Mouse (Mus musculus) ES-E14 (cell line): ENCODE measurements around the gene Cdk11b. TPM values are rescaled to one million over a fixed set of nuclear protein-coding genes. Genes with fewer than 3 reads are reported as not detected.

Experiments
- DNase-seq: peaks from one replicate; pipeline ENCODE4 v3.0.0-alpha.2; 2013; ENCODE audit warnings: low read depth, low spot score
- H3K27ac ChIP-seq: 2 replicates; pipeline ENCODE4 v1.5.1; 2012; ENCODE audit warnings: low read depth, mild to moderate bottlenecking, low read length, moderate library complexity, mixed read lengths; ENCODE audit not compliant: poor library complexity, insufficient read depth, severe bottlenecking
- H3K36me3 ChIP-seq: 2 replicates; pipeline ENCODE4 v1.6.1; 2012; ENCODE audit warnings: mild to moderate bottlenecking, low read length, moderate library complexity, mixed read lengths; ENCODE audit not compliant: control insufficient read depth, poor library complexity, insufficient read depth, severe bottlenecking
- H3K4me1 ChIP-seq, 2 experiments: fragments of 150-350 bp in 1 of 2; sonication (generic) in 1 of 2; 2 replicates each; pipeline ENCODE4 v1.6.1; 2012; ENCODE audit warnings: low read length in 2 of 2, mild to moderate bottlenecking in 1 of 2, mixed read lengths in 1 of 2; ENCODE audit not compliant: control insufficient read depth in 2 of 2, insufficient read depth in 2 of 2, poor library complexity in 1 of 2
- H3K4me3 ChIP-seq, 2 experiments: fragments of 150-350 bp in 1 of 2; sonication (generic) in 1 of 2; 2 replicates each; pipeline ENCODE4 v1.5.1; 2012; ENCODE audit warnings: low read length in 2 of 2, low read depth in 1 of 2, mild to moderate bottlenecking in 1 of 2, mixed read lengths in 1 of 2; ENCODE audit not compliant: insufficient read depth in 1 of 2, poor library complexity in 1 of 2, severe bottlenecking in 1 of 2
- H3K9ac ChIP-seq: 2 replicates; pipeline ENCODE4 v1.6.1; 2012; ENCODE audit warnings: low read depth, mild to moderate bottlenecking, low read length, mixed read lengths; ENCODE audit not compliant: poor library complexity, insufficient read depth, severe bottlenecking
- H3K9me3 ChIP-seq: fragments of 150-350 bp; sonication (generic); 2 replicates; pipeline ENCODE4 v1.6.1; 2012; ENCODE audit warnings: low read depth, mild to moderate bottlenecking, low read length; ENCODE audit not compliant: control insufficient read depth, insufficient read depth
- CHD2 ChIP-seq: IDR thresholded peaks from 2 replicates; pipeline ENCODE4 v1.6.1; 2014; ENCODE audit warnings: mild to moderate bottlenecking, low read depth, low read length, inconsistent platforms
- HCFC1 ChIP-seq: IDR thresholded peaks from 2 replicates; pipeline ENCODE4 v1.6.1; 2012; ENCODE audit warnings: low read length, inconsistent platforms, borderline replicate concordance; ENCODE audit not compliant: insufficient read depth
- MAFK ChIP-seq: IDR thresholded peaks from 2 replicates; pipeline ENCODE4 v1.6.1; 2014; ENCODE audit warnings: mild to moderate bottlenecking, low read depth, low read length, inconsistent platforms; ENCODE audit not compliant: insufficient read depth
- ZC3H11A ChIP-seq: IDR thresholded peaks from 2 replicates; pipeline ENCODE4 v1.6.1; 2012; ENCODE audit warnings: low read depth, mild to moderate bottlenecking, inconsistent platforms, low read length, borderline replicate concordance
- ZNF384 ChIP-seq: IDR thresholded peaks from 2 replicates; pipeline ENCODE4 v1.6.1; 2012; ENCODE audit warnings: low read depth, low read length, inconsistent platforms
- in situ Hi-C, 2 experiments: fragments of 600-800 bp; cut with MboI; formaldehyde crosslinking; loops; one replicate each; pipeline ENCODE4 v1.15.1; 2025; ENCODE audit warnings: low sequenced_read_pairs in 2 of 2, inconsistent platforms in 1 of 2; ENCODE audit not compliant: unreplicated experiment in 2 of 2
- total RNA-seq: library from RNA; depleted of rRNA; stranded (reverse); fragments of 300-350 nt; gene quantifications from 2 replicates; pipeline ENCODE4 v1.2.3, GENCODE M21; 2012

Cdk11b gene
- total RNA-seq, 1 experiment = 50.1 TPM

DNA sequence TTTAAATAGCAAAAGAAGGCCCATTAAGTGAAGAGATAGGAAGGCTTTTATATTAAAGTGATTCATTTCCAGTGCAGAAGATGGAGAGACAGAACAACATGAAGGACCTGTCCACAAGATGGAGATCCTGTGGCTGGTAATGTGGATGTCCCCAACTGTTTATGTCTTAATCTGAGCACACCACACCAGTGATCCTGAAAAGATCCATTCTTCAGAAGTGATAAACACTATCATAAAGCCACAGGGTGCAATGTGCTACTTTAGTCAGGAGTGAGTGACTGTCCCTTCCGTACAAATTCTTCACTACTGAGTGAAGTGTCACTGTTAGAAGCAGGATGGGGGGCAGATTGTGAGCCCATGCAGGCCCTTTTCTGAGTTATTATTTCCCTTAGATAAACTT lies 21.9 kb upstream of the Cdk11b start:
- Histone ChIP-seq H3K36me3 (peaks cover 9% of the 10 kb centered on the region; the same call in 1 of the 2 replicates), H3K4me3 (peak overlapping the region; percentile 65 to 87; a peak in 2 of 4 replicates)

DNA sequence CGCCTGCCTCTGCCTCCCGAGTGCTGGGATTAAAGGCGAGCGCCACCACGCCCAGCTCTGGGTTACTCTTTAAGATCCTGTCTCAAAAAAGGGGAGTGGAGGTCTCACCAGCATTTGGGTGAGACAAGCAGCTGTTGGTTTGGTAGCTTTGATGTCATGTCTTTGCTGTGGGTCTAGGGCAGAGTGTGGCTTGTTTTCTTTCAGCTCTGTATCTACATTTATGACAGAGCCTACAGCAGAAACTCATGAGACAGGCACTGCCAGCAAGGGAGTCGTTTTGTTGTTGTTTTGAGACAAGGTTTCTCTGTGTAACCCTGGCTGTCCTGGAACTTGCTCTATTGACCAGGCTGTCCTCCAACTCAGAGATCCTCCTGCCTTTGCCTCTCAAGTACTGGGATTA lies 20.9 kb upstream of the Cdk11b start:
- Histone ChIP-seq H3K9me3 (no peaks in the 10 kb centered on the region), H3K36me3 (peaks cover 9% of the 10 kb centered on the region; the same call in 1 of the 2 replicates), H3K27ac (no peak overlapping the region), H3K4me1 (no peaks in the 10 kb centered on the region), H3K4me3 (no peak overlapping the region), H3K9ac (no peak overlapping the region)
- TF ChIP-seq ZC3H11A (no peak), CHD2 (no peak), HCFC1 (no peak), MAFK (no peak), ZNF384 (no peak)
- no peak for DNase-seq
- in situ Hi-C loops = no loop called here

More for the DNA sequence above, 21.9 kb upstream of the Cdk11b start:
- DNase-seq = no peak
- Histone ChIP-seq H3K9ac (no peak overlapping the region; the same call in 1 of the 2 replicates), H3K27ac (no peak overlapping the region), H3K4me1 (peaks cover 0 to 4% of the 10 kb centered on the region in 2 experiments; a peak in 1 of 4 replicates), H3K9me3 (no peaks in the 10 kb centered on the region)
- TF ChIP-seq MAFK (no peak), ZC3H11A (no peak), CHD2 (no peak)
- in situ Hi-C loops = no loop called here

DNA sequence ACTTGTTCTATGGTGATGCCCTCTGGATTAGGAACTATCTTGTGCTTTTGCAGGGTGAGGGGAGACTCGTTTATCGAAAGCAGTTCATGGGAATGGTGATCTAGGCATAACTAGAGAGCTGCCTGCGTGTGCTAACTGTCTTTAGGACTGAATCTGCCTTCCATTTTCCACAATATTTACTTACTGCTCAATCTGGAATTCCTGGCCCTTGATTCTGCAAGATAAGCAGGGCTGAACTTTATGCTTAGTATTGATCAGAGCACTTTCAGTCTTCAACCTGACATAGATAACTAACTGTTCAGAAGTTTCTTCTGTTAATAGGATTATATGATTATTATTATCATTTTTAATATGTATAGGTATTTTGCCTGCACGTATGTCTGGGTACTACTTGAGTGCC lies 19.5 kb upstream of the Cdk11b start:
- H3K4me1 ChIP-seq = no peaks in the 10 kb centered on the region
- in situ Hi-C loops = no loop called here
- H3K36me3 ChIP-seq = peaks cover 13% of the 10 kb centered on the region
- H3K9ac ChIP-seq = no peak overlapping the region
- H3K4me3 ChIP-seq = no peak overlapping the region
- DNase-seq = no peak
- no peaks in the 10 kb centered on the region for H3K9me3 ChIP-seq
- no peak overlapping the region for H3K27ac ChIP-seq
- TF ChIP-seq HCFC1 (no peak), CHD2 (no peak), ZC3H11A (no peak), ZNF384 (no peak)

DNA sequence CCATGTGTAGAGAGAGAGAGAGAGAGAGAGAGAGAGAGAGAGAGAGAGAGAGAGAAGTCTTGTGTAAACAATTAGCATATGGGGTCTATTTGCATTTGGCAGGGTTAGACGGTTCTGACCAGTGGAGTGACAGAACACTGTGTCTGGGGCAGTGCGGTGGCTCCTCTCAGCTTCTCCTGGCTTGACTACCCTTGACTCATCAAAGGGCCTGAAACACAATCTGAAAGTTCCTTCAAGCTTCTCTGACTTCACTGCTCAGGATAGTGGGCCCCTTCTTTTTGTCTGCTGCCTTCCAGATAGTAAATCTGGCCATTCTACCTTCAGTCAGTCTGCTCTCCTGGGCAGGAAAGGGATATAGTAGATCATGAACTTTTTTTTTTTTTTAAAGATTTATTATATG lies 17.8 kb upstream of the Cdk11b start:
- Histone ChIP-seq H3K9me3 (no peaks in the 10 kb centered on the region), H3K36me3 (peaks cover 19% of the 10 kb centered on the region), H3K27ac (no peak overlapping the region), H3K4me1 (no peaks in the 10 kb centered on the region), H3K9ac (no peak overlapping the region), H3K4me3 (no peak overlapping the region)
- in situ Hi-C loops = no loop called here
- DNase-seq = no peak
- TF ChIP-seq ZC3H11A (no peak), ZNF384 (no peak), CHD2 (no peak)

- H3K9ac ChIP-seq = no peak overlapping the region
- in situ Hi-C loops = no loop called here
- no peak overlapping the region for H3K4me3 ChIP-seq
- no peak overlapping the region for H3K27ac ChIP-seq
- no peak for TF ChIP-seq ZC3H11A
- no peak for TF ChIP-seq MAFK
- no peak for TF ChIP-seq HCFC1
- no peak for TF ChIP-seq ZNF384
- TF ChIP-seq CHD2 = no peak
- DNase-seq = no peak
- H3K4me1 ChIP-seq = no peaks in the 10 kb centered on the region
- no peaks in the 10 kb centered on the region for H3K9me3 ChIP-seq
- H3K36me3 ChIP-seq = peaks cover 22% of the 10 kb centered on the region
Observed at GRCm38 (mm10) chr4:155611860-155612259, 12.8 kb upstream of the Cdk11b start.
